Mouse (Mus musculus) ovary, postnatal 36 days (tissue): ENCODE results near the gene Scfd2.

Experiments
- DNase-seq: peaks from one replicate; pipeline ENCODE4 v3.0.0; 2022; ENCODE audit warnings: low spot score, mixed read lengths

Gene Scfd2

GRCm38 (mm10) chr5:74365408-74365807 lies 166.2 kb downstream of the Scfd2 start:
- no peak for DNase-seq

DNA sequence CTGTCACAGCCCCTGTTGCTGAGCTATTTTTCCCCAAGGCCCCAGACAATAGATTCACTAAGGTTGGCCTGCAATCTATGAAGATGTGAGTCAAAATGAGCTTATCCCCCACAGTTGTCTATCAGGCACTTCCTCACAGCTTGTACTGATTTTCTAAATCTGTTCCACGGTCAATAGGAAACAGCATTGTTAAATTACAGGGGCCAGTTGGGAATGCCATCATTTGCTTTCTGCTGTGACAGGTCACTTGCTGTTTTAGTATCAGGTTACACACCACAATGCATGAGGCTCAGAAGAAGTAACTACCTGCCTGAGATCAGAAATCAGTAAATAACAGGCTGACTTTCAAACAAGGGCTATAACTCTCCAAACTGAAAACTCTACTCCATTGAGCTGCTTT lies 168.3 kb downstream of the Scfd2 start:
- DNase-seq = no peak

- DNase-seq = no peak
Measured at GRCm38 (mm10) chr5:74361531-74361930, 170.0 kb downstream of the Scfd2 start.

DNA sequence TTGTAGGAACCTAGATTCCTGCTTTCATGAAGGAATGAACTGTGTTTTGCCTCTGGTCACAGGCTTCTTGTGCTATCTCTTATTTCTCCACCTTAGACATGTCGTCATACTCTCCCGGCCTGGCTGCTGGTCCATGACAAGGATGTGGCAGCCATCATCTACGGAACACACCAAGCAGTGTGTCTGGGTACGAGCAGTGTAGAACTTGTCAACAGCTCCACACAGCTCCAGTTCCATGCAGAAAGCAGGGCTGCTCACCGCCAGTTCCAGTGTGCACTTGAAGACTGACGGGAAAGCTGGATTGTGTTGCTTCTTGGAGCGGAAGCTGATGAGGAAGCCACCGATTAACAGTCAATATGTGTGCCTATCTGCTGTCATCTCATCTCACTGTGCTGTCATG lies 173.5 kb downstream of the Scfd2 start:
- no peak for DNase-seq

DNA sequence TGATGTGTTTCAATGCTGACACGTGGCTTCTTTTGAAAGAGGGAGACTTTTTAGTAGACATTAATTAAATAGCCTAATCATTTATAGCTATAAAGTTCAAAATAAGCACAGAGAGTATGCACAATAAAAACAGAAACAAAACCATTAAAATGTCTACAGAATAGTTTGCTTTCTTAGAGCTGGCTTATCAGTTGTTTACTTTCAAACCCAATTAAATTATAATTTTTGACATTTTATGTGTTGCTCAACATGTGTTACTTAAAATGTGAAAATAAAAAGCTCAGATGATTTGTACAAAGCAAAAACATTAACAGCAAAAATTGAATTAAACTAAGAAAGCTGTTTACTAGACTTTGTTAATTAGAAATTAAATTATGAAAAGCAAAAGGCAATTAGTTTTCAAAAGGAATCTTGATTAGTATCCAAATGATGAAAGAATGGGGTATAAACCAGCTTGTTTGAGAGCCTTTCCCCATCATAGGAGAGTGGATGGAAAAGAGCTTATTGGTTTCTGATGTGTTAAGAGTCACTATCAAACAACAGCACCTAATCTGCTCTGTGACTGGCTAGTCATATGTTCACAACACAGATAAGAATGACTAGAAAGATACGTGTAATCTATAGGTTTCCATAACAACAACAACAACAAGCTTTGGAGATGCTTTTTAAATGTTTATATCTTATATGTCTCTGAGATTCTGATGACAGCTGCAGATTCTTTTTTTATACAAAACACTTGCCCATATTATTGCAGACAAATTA lies 176.0 kb downstream of the Scfd2 start:
- no peak for DNase-seq

DNA sequence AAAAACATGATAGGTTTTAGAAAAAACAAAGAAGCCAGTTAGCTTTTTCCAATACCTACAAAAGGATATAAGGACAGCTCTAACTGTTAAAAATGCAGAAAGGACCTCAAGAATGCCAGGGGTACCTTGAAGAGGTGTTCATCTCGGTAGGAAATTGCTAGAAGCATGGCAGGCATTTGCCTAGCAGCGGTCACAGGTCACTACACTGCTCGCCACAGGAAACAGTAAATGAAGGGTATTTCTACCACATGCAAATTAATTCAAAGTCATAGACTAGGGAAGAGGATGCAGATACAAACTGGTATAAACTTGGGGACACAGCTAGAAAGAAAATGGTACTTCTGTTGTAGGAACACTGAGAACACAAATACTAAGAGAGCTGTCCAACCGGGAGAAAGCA lies 180.7 kb downstream of the Scfd2 start:
- DNase-seq = no peak

GRCm38 (mm10) chr5:74348079-74348870 lies 183.3 kb downstream of the Scfd2 start:
- DNase-seq = no peak

- DNase-seq = no peak
Measured at GRCm38 (mm10) chr5:74343045-74343444, 188.5 kb downstream of the Scfd2 start.

- no peak for DNase-seq
Measured at GRCm38 (mm10) chr5:74342557-74342956, 189.0 kb downstream of the Scfd2 start.

DNA sequence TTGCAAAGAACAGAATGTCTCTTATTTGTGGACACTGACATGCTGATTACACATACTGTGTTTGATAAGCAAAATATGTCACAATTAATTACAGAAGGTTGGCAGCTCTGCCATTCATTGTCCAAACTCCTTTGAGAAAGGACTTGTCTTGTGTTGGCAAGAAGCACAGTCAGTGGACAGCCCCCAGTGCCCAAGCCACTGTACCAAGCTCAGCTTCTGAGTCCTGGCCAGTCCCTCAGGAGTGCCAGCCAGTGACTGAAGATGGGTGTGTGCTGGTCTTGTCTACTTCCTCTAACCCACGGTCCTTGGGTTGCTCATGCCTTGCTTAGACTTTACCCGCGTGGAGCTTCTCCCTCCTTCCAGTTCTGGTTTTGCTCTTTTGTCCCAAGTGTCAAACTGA lies 194.1 kb downstream of the Scfd2 start:
- DNase-seq = no peak

DNA sequence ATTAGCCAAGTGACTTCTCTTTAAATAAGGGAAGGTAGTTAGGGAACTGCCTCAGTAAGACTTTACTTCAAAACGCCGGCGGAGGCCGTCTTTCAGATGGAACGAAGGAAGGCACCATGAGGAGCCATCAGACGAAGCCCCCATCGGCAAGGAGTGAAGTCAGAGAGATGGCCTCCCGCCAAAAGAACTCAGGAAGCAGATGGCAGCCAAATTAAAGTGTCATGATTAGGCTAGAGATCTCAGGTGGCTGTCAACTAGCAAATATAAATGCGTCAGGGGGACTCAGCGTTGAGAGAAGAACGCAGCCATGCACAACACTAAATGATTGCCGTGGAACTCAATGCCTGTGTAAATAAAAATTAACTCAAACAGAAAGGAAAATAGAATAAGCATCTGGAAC lies 194.8 kb downstream of the Scfd2 start:
- DNase-seq = no peak

- DNase-seq = no peak
Measured at GRCm38 (mm10) chr5:74333258-74333657, 198.3 kb downstream of the Scfd2 start.

- DNase-seq = no peak
Measured at GRCm38 (mm10) chr5:74326228-74326627, 205.3 kb downstream of the Scfd2 start.

- no peak for DNase-seq
Measured at GRCm38 (mm10) chr5:74321010-74321746, 210.4 kb downstream of the Scfd2 start.

- no peak for DNase-seq
Measured at GRCm38 (mm10) chr5:74319551-74319950, 212.0 kb downstream of the Scfd2 start.

DNA sequence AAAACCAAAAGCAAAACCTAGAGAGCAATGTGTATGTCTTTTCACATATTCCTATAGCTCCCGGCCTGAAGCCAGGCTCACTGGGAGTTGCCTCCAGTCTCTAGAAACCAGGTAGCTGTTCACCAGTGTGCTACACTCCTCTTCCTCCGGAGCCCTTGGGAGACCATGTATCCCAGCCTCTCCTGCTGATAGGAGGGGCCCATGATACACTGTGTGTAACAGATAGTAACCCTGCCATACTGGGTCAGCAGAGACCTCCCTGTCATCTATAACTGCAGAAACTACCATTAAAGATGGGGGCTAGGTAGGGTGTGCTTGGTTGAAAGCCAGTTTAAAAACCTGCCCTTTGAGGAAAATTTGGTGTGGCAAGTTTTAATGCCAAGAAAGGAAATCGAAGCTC lies 214.4 kb downstream of the Scfd2 start:
- no peak for DNase-seq

- no peak for DNase-seq
Measured at GRCm38 (mm10) chr5:74316333-74316945, 215.1 kb downstream of the Scfd2 start.

DNA sequence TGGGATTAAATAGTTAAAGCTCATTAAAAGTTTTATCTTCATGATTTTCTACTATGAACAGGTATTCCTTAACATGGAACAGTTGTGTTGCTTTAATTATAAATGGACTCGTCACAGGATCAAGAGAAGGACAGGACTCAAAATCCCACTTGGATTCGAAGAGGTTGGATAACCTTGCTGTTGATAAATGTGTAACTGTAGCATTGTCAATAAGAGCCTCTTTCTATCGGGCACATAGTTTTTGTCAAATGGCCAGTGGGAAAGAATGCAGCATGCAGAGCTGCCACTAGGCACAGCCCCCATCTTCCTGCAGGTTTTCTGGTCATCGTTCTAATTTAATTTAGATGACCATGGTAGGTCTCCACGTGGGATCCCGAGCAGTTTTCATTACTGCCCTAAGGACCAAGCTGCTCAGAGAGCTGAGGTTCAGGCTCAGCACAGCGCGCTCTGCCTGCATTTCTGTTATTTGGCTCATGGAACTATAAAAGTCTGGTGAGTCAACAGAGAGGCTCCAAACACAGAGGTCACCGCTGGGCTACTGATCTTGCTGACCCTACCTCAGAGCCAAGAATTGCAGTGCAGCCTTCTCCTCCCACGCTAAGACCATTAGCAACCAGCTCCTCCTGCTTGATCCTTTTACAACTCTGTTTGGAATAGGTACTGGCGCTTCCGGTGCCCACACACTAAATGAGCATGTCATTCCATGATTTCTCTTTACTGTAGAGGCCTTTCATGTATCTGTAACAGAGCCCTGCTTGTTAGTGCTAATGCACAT lies 215.9 kb downstream of the Scfd2 start:
- peak; percentile 24 for DNase-seq

GRCm38 (mm10) chr5:74314501-74314900 lies 217.1 kb downstream of the Scfd2 start:
- no peak for DNase-seq

GRCm38 (mm10) chr5:74313542-74313941 lies 218.0 kb downstream of the Scfd2 start:
- no peak for DNase-seq

- no peak for DNase-seq
Measured at GRCm38 (mm10) chr5:74311865-74312264, 219.7 kb downstream of the Scfd2 start.
